Mouse (Mus musculus) thymus, postnatal 4 days (tissue): ENCODE measurements around the gene Cxcr6.

ENCODE experiments used
- DNase-seq: peaks from one replicate; pipeline ENCODE4 v3.0.0; 2021

Gene Cxcr6

DNA sequence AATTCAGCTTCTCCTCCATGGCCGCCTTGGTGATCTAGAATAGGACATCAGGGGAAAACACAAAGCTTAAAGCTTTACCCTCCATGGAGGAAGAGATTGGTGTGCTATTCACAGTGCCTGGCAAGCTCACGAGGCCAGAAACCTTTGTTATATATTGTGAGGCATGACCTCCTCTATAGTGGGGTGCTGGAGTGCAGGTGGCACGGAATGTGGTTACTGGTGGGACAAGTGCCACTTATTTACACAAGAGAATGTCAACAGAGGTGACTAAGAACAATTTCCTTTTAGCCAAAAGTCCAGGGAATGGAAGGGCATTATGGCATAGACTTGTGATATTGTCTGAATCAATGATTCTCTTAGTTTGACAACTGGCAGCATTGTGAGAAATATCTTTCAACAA, 20.4 kb downstream of the Cxcr6 start:
- no peak for DNase-seq

DNA sequence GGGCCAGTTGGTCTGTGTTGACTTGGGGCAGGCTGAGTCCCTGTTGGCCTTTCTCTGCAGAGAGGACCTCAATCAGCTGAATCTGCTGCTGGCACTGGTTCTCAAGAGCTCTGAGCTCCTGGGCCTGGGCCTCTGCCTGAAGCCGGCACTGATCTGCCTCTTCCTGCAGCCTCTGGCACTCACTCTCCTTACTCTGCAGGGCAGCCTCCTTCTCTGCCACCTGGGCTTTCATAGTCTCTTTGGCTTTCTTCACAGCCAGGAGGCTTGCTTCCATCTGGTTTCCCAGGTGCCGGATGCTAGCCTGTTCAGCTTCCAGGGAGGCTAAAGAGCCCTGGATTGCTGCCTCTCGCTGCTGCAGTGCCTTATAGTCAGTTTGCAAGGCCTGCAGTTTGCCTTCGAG, 22.6 kb downstream of the Cxcr6 start:
- no peak for DNase-seq

GRCm38 (mm10) chr9:123835851-123836250, 29.6 kb downstream of the Cxcr6 start:
- DNase-seq = no peak

GRCm38 (mm10) chr9:123840243-123840642, 34.0 kb downstream of the Cxcr6 start:
- no peak for DNase-seq

GRCm38 (mm10) chr9:123844468-123844867, 38.2 kb downstream of the Cxcr6 start:
- DNase-seq = no peak

GRCm38 (mm10) chr9:123845120-123845519, 38.8 kb downstream of the Cxcr6 start:
- peak; percentile 33 for DNase-seq

GRCm38 (mm10) chr9:123846490-123846889, 40.2 kb downstream of the Cxcr6 start:
- DNase-seq = no peak

DNA sequence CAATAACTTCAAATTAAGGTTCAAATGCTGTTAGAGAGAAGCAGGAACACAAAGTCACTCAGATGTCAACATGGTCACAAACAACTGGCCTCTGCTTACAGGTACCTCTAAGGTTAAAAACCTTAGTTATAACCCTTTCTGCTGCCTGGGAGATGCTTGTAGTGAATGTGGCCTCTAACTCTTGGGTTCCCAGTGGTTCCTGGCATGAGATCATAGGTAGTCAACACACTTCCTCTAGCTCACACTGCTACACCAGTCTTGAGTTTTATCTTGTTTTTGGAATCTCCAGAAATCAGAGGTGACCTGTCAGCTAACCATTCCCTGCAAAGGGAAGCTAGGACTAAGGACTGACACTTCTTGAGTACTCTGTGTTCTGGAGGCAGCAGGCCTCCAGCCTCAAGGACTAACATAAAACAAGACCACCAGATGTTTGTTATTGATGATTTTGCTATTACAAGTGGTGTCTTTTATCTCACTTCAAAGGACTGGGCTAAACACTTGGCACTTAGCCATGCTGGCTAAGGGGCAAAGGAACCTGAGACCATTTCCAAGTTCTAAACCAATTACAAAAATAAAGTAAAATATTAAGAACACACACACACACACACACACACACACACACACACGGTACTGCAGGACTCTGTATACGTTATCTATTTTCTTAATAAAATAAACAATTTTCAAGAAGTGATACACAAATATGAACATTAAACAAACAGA, 43.9 kb downstream of the Cxcr6 start:
- DNase-seq = no peak

- DNase-seq = peak; percentile 62
Observed at GRCm38 (mm10) chr9:123850705-123851061, 44.4 kb downstream of the Cxcr6 start.

DNA sequence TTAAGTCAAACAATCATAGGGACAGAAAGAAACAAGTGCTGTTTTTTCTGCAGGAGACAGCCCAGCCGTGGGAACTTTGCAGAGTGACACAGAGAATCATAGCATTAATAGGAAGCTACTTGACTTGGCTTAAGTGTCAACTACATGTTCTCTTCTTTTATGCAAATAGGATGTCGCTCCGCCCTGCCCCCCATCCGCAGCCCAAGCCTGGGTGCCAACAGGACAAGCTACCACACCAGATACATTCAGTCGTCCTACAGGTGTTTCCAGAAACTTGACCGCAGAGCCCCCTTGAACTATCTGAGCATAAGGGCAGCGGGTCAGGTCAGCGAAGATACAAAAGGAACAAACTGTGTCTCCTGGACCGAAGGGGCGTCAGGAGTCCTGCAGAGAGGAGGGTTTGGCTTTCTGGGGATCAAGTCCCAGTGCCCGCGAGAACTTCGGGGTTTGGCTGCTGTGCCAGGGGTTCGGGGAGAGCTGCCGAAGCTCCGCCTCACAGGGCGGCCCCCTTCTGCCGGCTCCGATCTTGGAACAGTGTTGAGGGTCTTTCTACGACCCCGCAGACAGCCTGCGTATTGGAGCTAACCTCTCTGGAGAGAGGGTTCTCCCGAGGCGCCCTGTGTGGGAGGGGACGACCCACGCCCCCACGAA, 44.9 kb downstream of the Cxcr6 start:
- DNase-seq = peak; percentile 86

DNA sequence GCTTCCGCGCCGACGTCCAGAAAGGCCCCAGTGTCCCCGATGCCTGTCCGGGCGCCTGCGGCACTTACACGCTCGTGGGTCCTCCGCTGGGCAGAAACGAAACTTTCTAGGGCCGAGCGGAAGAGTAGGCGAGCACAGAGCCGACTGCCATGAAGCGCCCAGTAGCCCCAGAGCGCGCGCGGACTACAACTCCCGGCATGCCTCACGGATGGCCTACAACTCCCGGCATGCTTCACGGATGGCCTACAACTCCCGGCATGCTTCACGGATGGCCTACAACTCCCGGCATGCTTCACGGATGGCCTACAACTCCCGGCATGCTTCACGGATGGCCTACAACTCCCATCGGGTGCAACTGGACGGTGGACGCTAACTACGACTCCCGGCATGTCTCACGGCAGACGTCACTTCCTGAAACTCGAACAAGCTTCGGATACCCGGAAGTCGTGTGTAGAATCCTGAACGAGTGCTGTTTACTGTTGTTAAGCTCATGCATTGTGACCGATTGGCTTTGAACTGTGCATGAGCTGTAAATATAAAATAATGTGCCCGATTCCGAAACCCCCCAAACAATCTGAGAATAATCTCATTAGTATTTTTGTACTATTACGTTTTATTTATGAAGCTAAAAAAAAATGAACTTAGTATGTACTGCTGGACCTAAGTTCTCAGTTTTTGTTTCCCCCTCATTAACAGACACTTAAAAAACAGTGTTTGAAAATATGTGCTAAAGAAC, 45.6 kb downstream of the Cxcr6 start, which contains the start of gene Fyco1:
TSS of gene Fyco1 (minus strand) at position 187 of the 736 bp plus-strand sequence.
- DNase-seq = peak; percentile 92

- DNase-seq = no peak
Observed at GRCm38 (mm10) chr9:123852449-123853390, 46.4 kb downstream of the Cxcr6 start.

DNA sequence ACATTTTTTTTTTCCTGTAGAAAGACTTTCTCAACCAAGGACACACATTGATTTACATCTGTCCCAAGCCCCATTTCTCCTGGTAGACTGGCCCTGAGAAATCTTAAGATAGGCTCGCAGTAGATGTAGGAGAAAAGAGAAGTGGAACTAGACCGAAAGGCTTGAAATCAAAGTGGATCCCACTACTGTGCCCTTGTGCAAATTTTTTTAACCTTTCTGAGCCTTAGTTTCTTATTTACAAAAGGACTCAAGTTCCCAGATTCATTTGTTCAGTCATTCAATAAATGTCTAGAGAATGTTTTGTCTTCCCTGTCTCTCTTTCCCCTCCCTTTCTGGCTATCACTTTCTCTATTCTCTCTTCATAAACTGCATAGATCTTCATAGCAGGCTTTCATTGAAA, 50.6 kb downstream of the Cxcr6 start:
- DNase-seq = no peak
